Mouse (Mus musculus) neural tube, embryonic 15.5 days (tissue): Measurements from ENCODE around the gene Ctnnd2. TPM values are rescaled to one million over a fixed set of nuclear protein-coding genes. Genes with fewer than 3 reads are reported as not detected.
"Not testable (repeated sequence)": the region's sequence is repeated elsewhere in the genome, so short reads cannot be mapped to it uniquely, and the experiment has no call there.

ENCODE experiments used
- ATAC-seq: fragments of 200-750 bp; cut with Nextera tagmentation; 2 replicates; pipeline ENCODE4 v1.8.0; 2017; ENCODE audit warnings: mild to moderate bottlenecking, moderate TSS enrichment, moderate library complexity; ENCODE audit not compliant: low FRiP score
- H3K27ac ChIP-seq: fragments of 300-500 bp; sonication (generic); replicated peaks from 2 replicates; pipeline ENCODE4 v1.5.1; 2015; ENCODE audit warnings: mild to moderate bottlenecking, inconsistent platforms
- H3K27me3 ChIP-seq: fragments of 300-500 bp; sonication (generic); replicated peaks from 2 replicates; pipeline ENCODE4 v1.6.1; 2015; ENCODE audit warnings: inconsistent platforms
- H3K36me3 ChIP-seq: fragments of 300-500 bp; sonication (generic); 2 replicates; pipeline ENCODE4 v1.6.1; 2015; ENCODE audit warnings: inconsistent platforms
- H3K4me1 ChIP-seq: fragments of 300-500 bp; sonication (generic); 2 replicates; pipeline ENCODE4 v1.6.1; 2015; ENCODE audit warnings: inconsistent platforms
- H3K4me2 ChIP-seq: fragments of 300-500 bp; sonication (generic); 2 replicates; pipeline ENCODE4 v1.6.1; 2015; ENCODE audit warnings: inconsistent platforms, mild to moderate bottlenecking, moderate library complexity
- H3K4me3 ChIP-seq: fragments of 300-500 bp; sonication (generic); replicated peaks from 2 replicates; pipeline ENCODE4 v1.5.1; 2015; ENCODE audit warnings: mild to moderate bottlenecking, inconsistent platforms
- H3K9ac ChIP-seq: fragments of 300-500 bp; sonication (generic); replicated peaks from 2 replicates; pipeline ENCODE4 v1.6.1; 2015; ENCODE audit warnings: mild to moderate bottlenecking, inconsistent platforms
- H3K9me3 ChIP-seq: fragments of 300-500 bp; sonication (generic); replicated peaks from 2 replicates; pipeline ENCODE4 v1.6.1; 2016; ENCODE audit warnings: inconsistent platforms
- WGBS: fragments of 180-500 bp; shearing (Covaris S2); methylation state at CpG from one replicate; pipeline ENCODE4 v1.1.7; 2015; ENCODE audit warnings: mixed read lengths; 5-methylcytosine and 5-hydroxymethylcytosine counted together
- polyA plus RNA-seq: library from polyadenylated mRNA; unstranded; fragments of >200 nt; fragmentation: Nextera tagmentation; extraction: Ambion mirVana; gene quantifications from 2 replicates; pipeline ENCODE4 v1.2.1, GENCODE M21; 2015

Ctnnd2 gene
- 49.9 and 67.4 TPM in 2 replicates for polyA plus RNA-seq

DNA sequence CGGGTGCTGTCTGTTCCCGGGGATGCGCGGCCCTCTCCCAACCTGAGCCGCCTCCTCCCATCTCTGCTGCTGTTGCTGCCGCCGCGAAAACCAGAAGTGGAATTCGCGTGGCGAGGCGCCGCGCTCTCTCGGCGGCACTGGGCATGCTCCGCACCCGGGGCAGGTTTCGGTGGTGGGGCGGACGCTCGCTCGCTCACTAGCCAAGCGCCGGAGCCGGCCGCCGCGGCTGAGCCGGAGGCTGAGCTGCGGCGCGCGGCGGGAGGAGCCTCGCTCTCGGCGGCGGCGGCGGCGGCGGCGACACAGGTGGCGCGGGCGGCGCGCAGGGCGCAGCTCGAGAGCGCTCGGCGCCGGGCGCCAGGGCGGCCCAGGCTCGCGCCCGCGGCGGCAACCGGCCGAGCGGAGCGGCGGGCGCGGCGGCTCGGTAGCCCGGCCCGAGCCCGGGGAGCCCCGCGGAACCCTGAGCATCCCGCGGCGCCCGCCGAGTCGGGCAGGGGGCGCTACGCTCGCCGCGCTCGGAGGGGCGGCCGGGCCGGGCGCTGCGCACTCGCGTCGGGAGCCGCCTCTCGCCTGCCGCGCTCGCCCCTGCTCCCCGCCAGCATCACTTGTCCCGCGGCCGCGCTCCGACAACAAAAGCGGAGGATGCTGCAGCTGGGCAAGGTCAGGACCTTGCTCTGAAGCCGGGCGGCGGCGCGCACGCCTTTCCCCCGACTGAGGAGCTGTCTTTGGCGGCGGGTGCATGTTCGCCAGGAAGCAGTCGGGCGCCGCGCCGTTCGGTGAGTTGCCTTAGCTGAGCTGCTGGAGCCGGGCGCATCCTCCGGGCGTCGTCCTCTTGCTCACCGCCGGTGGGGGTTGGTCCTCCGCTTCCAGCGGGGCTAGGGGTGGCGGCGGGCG is at the start of gene Ctnnd2:
Gene Ctnnd2 (plus strand): TSS at position 203 of the 891 bp plus-strand sequence.
- Histone ChIP-seq H3K36me3 (no peaks in the 10 kb centered on the region), H3K4me2 (peak within 1 kb of the TSS; percentile 60), H3K4me3 (peak within 1 kb of the TSS; percentile 70)

DNA sequence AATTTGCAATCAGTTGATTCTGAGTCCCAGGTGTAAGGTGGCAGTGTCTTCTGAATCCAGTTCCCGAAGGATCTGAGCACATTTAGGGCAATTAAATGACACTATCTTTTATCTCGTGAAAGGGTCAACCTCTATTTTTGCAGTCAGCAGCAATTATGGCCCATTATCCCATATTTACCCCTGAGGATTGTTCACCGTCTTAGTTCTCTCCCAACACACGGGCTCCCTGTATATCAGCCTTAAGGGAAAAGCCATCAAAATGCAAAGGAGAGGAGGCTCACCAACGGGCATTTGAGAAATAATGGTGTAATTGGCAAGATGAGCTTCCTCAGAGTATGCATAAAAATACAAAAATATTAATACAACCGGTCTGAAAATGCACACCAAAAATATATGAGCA is 41.7 kb upstream of the Ctnnd2 start:
- Histone ChIP-seq H3K36me3 (no peaks in the 10 kb centered on the region), H3K9ac (no peak overlapping the region), H3K27ac (no peak overlapping the region), H3K4me2 (no peak overlapping the region), H3K4me3 (no peak overlapping the region), H3K4me1 (no peaks in the 10 kb centered on the region), H3K27me3 (no peaks in the 10 kb centered on the region), H3K9me3 (no peaks in the 10 kb centered on the region)
- ATAC-seq, result no peak
- WGBS, result 41% methylated on average over 6 of the region's 6 CpGs

More for the DNA sequence above, at the start of gene Ctnnd2:
- no peaks in the 10 kb centered on the region for H3K9me3 ChIP-seq
- no peaks in the 10 kb centered on the region for H3K27me3 ChIP-seq
- peak within 1 kb of the TSS; percentile 98 for H3K27ac ChIP-seq
- peak within 1 kb of the TSS; percentile 84 for H3K9ac ChIP-seq
- under 1% methylated on average over 125 of the region's 136 CpGs for WGBS
- ATAC-seq, result peak; percentile 91
- H3K4me1 ChIP-seq, result peaks cover 16% of the 10 kb centered on the region

- H3K9ac ChIP-seq, H3K36me3 ChIP-seq, H3K4me3 ChIP-seq, H3K27ac ChIP-seq, H3K4me1 ChIP-seq, H3K4me2 ChIP-seq, H3K9me3 ChIP-seq, ATAC-seq, H3K27me3 ChIP-seq: not testable (repeated sequence)
- 36% methylated on average over 1 of the region's 1 CpGs for WGBS
These were observed 32.8 kb upstream of the Ctnnd2 start for GRCm38 (mm10) chr15:30139626-30140025.

DNA sequence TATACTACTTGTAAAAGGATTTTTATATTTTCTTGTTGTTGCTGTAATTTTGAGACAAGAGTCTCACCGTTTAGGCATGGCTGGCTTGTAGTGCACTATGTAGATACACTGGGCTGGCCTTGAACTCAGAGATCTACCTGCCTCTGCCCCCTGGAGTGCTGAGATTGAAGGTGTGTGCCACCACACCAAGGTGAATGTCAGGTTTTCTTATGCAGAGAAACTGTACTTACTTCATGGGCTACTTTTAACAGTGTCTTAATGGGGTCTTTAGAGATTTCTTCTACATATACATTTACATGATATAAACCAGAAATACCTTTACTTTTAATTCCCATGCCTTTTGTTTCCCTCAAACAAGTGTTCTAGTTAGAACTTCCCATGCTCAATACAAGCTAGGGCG is 27.0 kb upstream of the Ctnnd2 start:
- Histone ChIP-seq H3K27me3 (no peaks in the 10 kb centered on the region), H3K36me3 (no peaks in the 10 kb centered on the region), H3K9me3 (no peaks in the 10 kb centered on the region), H3K4me1 (no peaks in the 10 kb centered on the region), H3K4me2 (no peak overlapping the region), H3K27ac (no peak overlapping the region), H3K4me3 (no peak overlapping the region), H3K9ac (no peak overlapping the region)
- 84% methylated on average over 2 of the region's 2 CpGs for WGBS
- no peak for ATAC-seq

DNA sequence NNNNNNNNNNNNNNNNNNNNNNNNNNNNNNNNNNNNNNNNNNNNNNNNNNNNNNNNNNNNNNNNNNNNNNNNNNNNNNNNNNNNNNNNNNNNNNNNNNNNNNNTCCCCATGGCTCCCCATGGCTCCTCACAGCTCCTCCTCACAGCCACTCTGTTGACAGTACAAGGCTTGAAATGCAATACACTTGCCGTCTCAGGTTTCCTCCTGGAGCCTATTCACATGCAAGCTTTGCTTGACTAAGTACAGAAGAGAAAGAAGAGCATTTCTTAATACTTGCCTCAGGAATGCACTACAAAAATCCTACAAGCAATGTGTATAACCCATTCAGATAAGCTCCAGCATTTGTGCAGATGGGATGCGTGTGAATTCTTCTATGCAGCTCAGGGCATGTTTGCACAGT is 20.2 kb upstream of the Ctnnd2 start:
- Histone ChIP-seq H3K9me3 (no peaks in the 10 kb centered on the region), H3K4me2 (no peak overlapping the region), H3K27me3 (no peaks in the 10 kb centered on the region), H3K4me1 (no peaks in the 10 kb centered on the region), H3K36me3 (no peaks in the 10 kb centered on the region), H3K9ac (no peak overlapping the region), H3K4me3 (no peak overlapping the region), H3K27ac (no peak overlapping the region)
- WGBS, result 52% methylated on average over 2 of the region's 2 CpGs
- ATAC-seq, result no peak

DNA sequence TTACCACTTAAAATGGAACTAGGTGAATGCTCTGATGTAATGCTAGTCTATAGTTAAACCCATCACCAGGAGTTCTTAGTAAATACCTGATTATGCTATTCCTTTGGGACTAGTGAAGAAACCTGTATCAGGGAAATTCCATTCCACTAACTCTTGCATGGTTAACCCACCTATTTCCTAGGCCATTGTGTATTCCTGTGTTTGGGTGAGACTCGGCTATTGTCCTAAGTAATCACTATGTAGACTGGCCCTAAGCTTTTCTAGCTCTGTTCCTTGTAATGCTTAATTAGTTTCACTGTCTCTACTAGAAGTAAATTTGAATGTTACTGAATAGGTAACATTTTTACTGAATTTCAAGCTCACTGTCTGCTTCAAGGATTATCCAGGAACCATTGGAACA is 14.4 kb upstream of the Ctnnd2 start:
- Histone ChIP-seq H3K4me1 (no peaks in the 10 kb centered on the region), H3K9ac (no peak overlapping the region), H3K4me3 (no peak overlapping the region), H3K36me3 (no peaks in the 10 kb centered on the region), H3K27ac (no peak overlapping the region), H3K4me2 (no peak overlapping the region), H3K27me3 (no peaks in the 10 kb centered on the region), H3K9me3 (no peaks in the 10 kb centered on the region)
- no peak for ATAC-seq
- 84% methylated on average over 1 of the region's 1 CpGs for WGBS

- no peak overlapping the region for H3K4me2 ChIP-seq
- WGBS, result 69% methylated on average over 8 of the region's 8 CpGs
- ATAC-seq, result no peak
- no peak overlapping the region for H3K9ac ChIP-seq
- H3K27ac ChIP-seq, result no peak overlapping the region
- no peak overlapping the region for H3K4me3 ChIP-seq
- peaks cover 7% of the 10 kb centered on the region for H3K4me1 ChIP-seq
- no peaks in the 10 kb centered on the region for H3K36me3 ChIP-seq
- H3K27me3 ChIP-seq, result no peaks in the 10 kb centered on the region
- no peaks in the 10 kb centered on the region for H3K9me3 ChIP-seq
These were observed 2.4 kb upstream of the Ctnnd2 start for GRCm38 (mm10) chr15:30170031-30170430.

DNA sequence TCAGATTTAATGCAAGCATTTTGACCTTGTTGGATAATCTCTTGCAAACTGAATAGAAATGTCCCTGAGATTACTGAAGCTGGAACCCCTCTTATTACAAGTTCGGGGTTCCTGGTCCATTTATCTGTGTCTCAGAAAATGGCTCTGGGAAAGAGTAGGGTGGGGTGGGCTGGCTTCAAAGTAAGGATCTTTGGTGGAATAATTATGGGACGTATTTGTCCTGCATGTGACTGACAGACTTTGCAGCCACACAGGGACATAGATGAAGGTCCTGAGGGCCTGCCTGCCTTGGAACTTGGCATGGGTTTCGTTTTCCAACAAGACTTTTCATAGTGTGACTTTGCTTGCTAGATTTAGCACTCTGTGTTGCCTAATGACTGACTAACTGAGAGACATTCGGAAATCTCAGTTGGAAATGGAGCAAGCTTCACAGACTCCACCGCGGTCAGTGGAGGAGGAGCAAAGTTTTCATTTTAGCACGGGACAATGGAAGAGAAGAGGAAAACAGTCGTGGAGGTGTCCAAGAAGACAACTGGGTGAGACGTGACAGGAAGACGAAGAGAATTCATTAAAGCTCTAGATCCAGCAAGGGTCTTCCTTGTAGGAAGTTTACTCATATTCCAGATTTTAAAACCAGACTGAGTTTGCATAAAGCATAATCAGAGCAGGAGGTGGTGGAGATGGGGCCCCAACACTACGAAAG is 749 bp upstream of the Ctnnd2 start:
- H3K27ac ChIP-seq, result peak overlapping the region; percentile 98

DNA sequence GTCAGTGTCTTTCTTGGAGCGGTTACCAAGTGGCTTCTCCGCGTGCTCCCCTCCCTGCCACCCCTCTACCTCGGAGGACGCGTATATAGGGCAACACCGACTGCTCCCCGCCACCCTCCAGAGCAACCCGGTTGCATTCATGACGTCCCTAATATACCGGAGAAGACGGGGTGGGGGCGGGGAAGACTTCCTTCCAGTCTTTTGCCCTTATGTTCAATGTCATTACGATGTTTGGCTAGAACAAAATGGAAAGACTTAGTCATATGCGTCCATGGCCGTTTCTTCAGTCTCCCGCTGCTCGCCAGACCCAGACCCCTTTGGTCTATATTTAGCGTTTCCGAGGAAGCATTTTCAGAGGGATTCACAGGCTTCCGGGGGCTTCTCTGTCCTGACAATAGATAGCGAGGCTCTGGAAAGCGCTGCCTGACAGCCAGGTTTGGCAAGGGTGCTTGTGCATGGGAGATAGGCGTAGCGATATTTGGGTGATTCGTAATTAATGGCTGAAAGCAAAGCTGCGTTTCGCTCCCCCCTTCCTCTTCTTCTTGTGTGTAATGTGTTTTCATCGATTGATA is 1.1 kb downstream of the Ctnnd2 start:
- no peaks in the 10 kb centered on the region for H3K27me3 ChIP-seq
- H3K4me2 ChIP-seq, result peak overlapping the region; percentile 60
- H3K9ac ChIP-seq, result peak overlapping the region; percentile 84
- peak overlapping the region; percentile 70 for H3K4me3 ChIP-seq
- WGBS, result under 1% methylated on average over 29 of the region's 29 CpGs
- H3K36me3 ChIP-seq, result no peaks in the 10 kb centered on the region
- H3K4me1 ChIP-seq, result peaks cover 16% of the 10 kb centered on the region
- ATAC-seq, result peak; percentile 75
- no peaks in the 10 kb centered on the region for H3K9me3 ChIP-seq
- H3K27ac ChIP-seq, result peak overlapping the region; percentile 98

More for the DNA sequence above, 749 bp upstream of the Ctnnd2 start:
- peak overlapping the region; percentile 84 for H3K9ac ChIP-seq
- WGBS, result 22% methylated on average over 11 of the region's 11 CpGs
- ATAC-seq, result no peak
- no peaks in the 10 kb centered on the region for H3K27me3 ChIP-seq
- H3K9me3 ChIP-seq, result no peaks in the 10 kb centered on the region
- peak overlapping the region; percentile 60 for H3K4me2 ChIP-seq
- peak overlapping the region; percentile 70 for H3K4me3 ChIP-seq
- peaks cover 16% of the 10 kb centered on the region for H3K4me1 ChIP-seq
- H3K36me3 ChIP-seq, result no peaks in the 10 kb centered on the region

- no peaks in the 10 kb centered on the region for H3K9me3 ChIP-seq
- H3K36me3 ChIP-seq, result no peaks in the 10 kb centered on the region
- no peaks in the 10 kb centered on the region for H3K27me3 ChIP-seq
- H3K4me2 ChIP-seq, result peak overlapping the region; percentile 60
- H3K4me1 ChIP-seq, result peaks cover 16% of the 10 kb centered on the region
- H3K4me3 ChIP-seq, result peak overlapping the region; percentile 70
- WGBS, result 20% methylated on average over 7 of the region's 7 CpGs
- peak overlapping the region; percentile 84 for H3K9ac ChIP-seq
- H3K27ac ChIP-seq, result peak overlapping the region; percentile 98
- ATAC-seq, result no peak
These were observed 1.9 kb downstream of the Ctnnd2 start for GRCm38 (mm10) chr15:30174321-30174720.

DNA sequence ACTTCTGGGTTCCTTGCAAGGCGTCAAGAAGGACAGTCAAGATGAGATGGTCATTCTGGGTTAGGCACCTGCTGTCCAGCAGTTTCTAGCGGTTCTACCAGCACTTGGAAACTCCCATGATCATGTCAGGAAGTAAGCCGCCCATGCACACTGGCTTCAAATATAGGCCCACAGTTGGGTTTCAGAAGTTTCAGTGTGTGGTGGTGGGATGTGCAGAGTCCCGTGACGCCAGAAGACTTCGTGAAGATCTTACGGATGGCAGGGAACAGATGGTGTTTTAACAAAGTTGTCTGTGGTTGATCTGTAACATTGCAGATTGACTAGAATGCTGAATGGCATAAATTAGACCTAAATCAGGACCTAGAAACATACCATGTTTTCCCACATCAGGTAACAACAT is 11.6 kb downstream of the Ctnnd2 start:
- Histone ChIP-seq H3K9me3 (no peaks in the 10 kb centered on the region), H3K4me1 (peaks cover 6% of the 10 kb centered on the region; the same call in 1 of the 2 replicates), H3K27ac (no peak overlapping the region), H3K27me3 (no peaks in the 10 kb centered on the region), H3K36me3 (no peaks in the 10 kb centered on the region), H3K4me3 (no peak overlapping the region), H3K4me2 (no peak overlapping the region), H3K9ac (no peak overlapping the region)
- no peak for ATAC-seq
- 90% methylated on average over 7 of the region's 7 CpGs for WGBS
